Mouse (Mus musculus) liver, adult 2 months (tissue): ENCODE data around the gene Eps8. TPM values are rescaled to one million over a fixed set of nuclear protein-coding genes. Genes with fewer than 3 reads are reported as not detected.

Source experiments
- DNase-seq: peaks from one replicate; pipeline ENCODE4 v3.0.0-alpha.2; 2011; ENCODE audit warnings: low read depth, low spot score; ENCODE audit errors: extremely low read depth
- H3K27ac ChIP-seq: fragments of 200-500 bp; replicated peaks from 2 replicates; pipeline ENCODE4 v1.5.1; 2012; ENCODE audit warnings: low read depth, mild to moderate bottlenecking, control low read depth, inconsistent platforms, low read length; ENCODE audit not compliant: insufficient read depth
- H3K27me3 ChIP-seq: fragments of 200-500 bp; 2 replicates; pipeline ENCODE4 v1.6.1; 2012; ENCODE audit warnings: mild to moderate bottlenecking, moderate library complexity, low read length, inconsistent platforms; ENCODE audit not compliant: control insufficient read depth, insufficient read depth
- H3K36me3 ChIP-seq: fragments of 200-500 bp; 2 replicates; pipeline ENCODE4 v1.6.1; 2012; ENCODE audit warnings: low read length, inconsistent platforms; ENCODE audit not compliant: control insufficient read depth, insufficient read depth
- H3K4me1 ChIP-seq: fragments of 200-500 bp; 2 replicates; pipeline ENCODE4 v1.6.1; 2011; ENCODE audit warnings: low read length; ENCODE audit not compliant: control insufficient read depth, insufficient read depth
- H3K4me3 ChIP-seq: fragments of 200-500 bp; 2 replicates; pipeline ENCODE4 v1.5.1; 2011; ENCODE audit warnings: low read depth, mild to moderate bottlenecking, control low read depth, low read length, moderate library complexity; ENCODE audit not compliant: insufficient read depth
- H3K79me2 ChIP-seq: fragments of 200-500 bp; 2 replicates; pipeline ENCODE4 v1.6.1; 2012; ENCODE audit warnings: inconsistent platforms, mild to moderate bottlenecking, low read length, moderate library complexity; ENCODE audit not compliant: control insufficient read depth, insufficient read depth
- H3K9ac ChIP-seq: fragments of 200-500 bp; 2 replicates; pipeline ENCODE4 v1.6.1; 2012; ENCODE audit warnings: low read depth, mild to moderate bottlenecking, control low read depth, inconsistent platforms, low read length
- CTCF ChIP-seq: fragments of 200-500 bp; IDR thresholded peaks from 2 replicates; pipeline ENCODE4 v1.5.1; 2011; ENCODE audit warnings: low read depth, low read length, control low read depth
- POLR2A ChIP-seq: fragments of 200-500 bp; IDR thresholded peaks from 2 replicates; pipeline ENCODE4 v1.6.1; 2011; ENCODE audit warnings: low read length, control low read depth; ENCODE audit not compliant: insufficient read depth; ENCODE audit errors: extremely low read depth
- WGBS: fragments of 180-500 bp; shearing (Covaris S2); methylation state at CpG from one replicate; pipeline ENCODE4 v1.1.7; 2018; 5-methylcytosine and 5-hydroxymethylcytosine counted together
- polyA plus RNA-seq: library from polyadenylated mRNA; depleted of rRNA; stranded (reverse); fragments of >200 nt; gene quantifications from 2 replicates; pipeline ENCODE4 v1.2.3, GENCODE M21; 2012
- total RNA-seq: library from RNA; depleted of rRNA; stranded (reverse); fragments of >200 nt; gene quantifications from 2 replicates; pipeline ENCODE4 v1.2.3, GENCODE M21; 2014

Gene Eps8
- total and polyA plus RNA-seq, 2 experiments: 0.89 to 2.2 TPM

DNA sequence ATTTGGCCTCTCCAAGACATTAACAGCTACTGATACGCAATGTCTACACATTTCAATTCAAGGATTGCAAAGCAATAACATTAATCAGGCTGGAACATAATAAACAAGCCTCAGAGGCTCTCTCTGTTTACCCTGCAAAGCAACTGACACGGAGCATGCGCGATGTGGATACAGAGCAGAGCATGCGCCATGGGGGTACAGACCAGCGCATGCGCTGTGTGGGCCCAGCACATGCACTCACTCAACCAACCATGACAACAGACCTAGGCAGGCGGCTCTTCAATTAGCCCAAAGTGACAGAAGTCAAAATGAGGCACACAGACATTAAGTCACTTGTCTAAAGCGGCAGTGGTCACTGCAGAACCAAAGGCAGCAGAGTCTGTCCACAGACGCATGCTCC, 62.1 kb downstream of the Eps8 start:
- H3K9ac ChIP-seq: no peak overlapping the region
- no peaks in the 10 kb centered on the region for H3K4me1 ChIP-seq
- TF ChIP-seq POLR2A (no peak), CTCF (no peak)
- 94% methylated on average over 10 of the region's 10 CpGs for whole genome bisulfite sequencing
- H3K27me3 ChIP-seq: no peaks in the 10 kb centered on the region
- no peak overlapping the region for H3K27ac ChIP-seq
- H3K79me2 ChIP-seq: no peaks in the 10 kb centered on the region
- no peak overlapping the region for H3K4me3 ChIP-seq
- no peaks in the 10 kb centered on the region for H3K36me3 ChIP-seq
- DNase-seq: no peak

GRCm38 (mm10) chr6:137589245-137589618, 65.4 kb downstream of the Eps8 start:
- TF ChIP-seq POLR2A (no peak), CTCF (no peak)
- Histone ChIP-seq H3K9ac (no peak overlapping the region), H3K36me3 (no peaks in the 10 kb centered on the region), H3K79me2 (no peaks in the 10 kb centered on the region), H3K27me3 (no peaks in the 10 kb centered on the region), H3K4me1 (no peaks in the 10 kb centered on the region), H3K4me3 (no peak overlapping the region), H3K27ac (no peak overlapping the region)
- WGBS: 85% methylated on average over 3 of the region's 3 CpGs
- DNase-seq: no peak

DNA sequence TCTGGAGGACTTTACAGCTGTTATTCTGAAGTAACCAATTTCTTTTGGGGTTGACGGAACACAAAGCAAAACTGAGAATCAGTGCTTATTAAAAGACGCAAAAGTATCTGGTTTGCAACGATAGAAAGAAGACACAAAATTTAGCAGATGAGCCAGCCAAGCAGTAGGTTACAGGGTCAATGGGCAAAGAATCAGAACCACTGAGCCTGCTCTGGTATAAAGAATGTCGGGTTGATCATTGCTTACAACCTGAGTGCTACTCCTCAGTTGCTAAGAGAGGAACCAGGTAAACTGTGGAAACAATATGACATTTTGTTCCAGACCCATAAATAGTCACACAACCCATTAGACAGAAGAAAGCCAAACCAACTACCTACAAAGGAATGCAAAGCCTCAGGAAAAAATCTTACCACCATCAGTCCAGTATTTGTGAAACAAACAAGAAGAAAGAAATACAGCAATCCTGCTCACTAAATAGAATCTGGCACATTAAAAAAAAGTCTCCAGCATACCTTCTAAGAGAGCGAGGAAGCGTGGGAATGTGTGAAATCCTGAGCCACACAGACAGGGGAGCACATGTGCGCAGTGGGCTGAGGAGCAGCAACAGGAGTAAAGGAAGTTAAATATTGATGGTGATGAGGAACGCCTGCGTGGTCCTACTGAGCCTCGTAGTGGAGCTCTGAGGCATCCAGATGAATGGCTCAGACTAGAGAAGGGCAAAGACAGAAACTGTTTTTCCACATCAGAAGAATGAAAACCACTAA, 66.0 kb downstream of the Eps8 start:
- Histone ChIP-seq H3K27ac (no peak overlapping the region), H3K9ac (no peak overlapping the region), H3K27me3 (no peaks in the 10 kb centered on the region), H3K4me3 (no peak overlapping the region), H3K79me2 (no peaks in the 10 kb centered on the region), H3K36me3 (no peaks in the 10 kb centered on the region), H3K4me1 (no peaks in the 10 kb centered on the region)
- 80% methylated on average over 10 of the region's 10 CpGs for WGBS
- DNase-seq: no peak
- TF ChIP-seq POLR2A: no peak
- no peak for TF ChIP-seq CTCF

DNA sequence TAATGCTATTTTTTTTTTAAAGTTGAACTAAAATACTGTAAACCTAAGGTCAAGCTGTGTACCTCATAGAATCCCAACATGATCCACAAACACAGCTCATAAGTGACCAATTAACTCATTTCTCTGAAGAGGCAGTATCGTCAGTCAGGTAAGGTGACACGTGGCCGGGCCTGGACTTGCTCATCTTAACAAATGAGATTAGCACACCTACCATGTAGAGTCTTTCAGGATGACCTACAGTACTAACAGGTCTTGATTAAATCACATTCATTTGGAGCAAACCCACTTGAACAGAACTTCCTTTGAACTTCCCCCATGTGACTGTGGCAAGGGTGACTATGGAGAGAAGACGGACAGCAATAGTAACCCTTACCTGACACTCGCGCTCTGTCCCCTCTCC, 66.8 kb downstream of the Eps8 start:
- Histone ChIP-seq H3K36me3 (no peaks in the 10 kb centered on the region), H3K9ac (no peak overlapping the region), H3K79me2 (no peaks in the 10 kb centered on the region), H3K27ac (no peak overlapping the region), H3K27me3 (no peaks in the 10 kb centered on the region), H3K4me3 (no peak overlapping the region), H3K4me1 (no peaks in the 10 kb centered on the region)
- TF ChIP-seq POLR2A (no peak), CTCF (no peak)
- no peak for DNase-seq
- 75% methylated on average over 6 of the region's 6 CpGs for whole genome bisulfite sequencing

DNA sequence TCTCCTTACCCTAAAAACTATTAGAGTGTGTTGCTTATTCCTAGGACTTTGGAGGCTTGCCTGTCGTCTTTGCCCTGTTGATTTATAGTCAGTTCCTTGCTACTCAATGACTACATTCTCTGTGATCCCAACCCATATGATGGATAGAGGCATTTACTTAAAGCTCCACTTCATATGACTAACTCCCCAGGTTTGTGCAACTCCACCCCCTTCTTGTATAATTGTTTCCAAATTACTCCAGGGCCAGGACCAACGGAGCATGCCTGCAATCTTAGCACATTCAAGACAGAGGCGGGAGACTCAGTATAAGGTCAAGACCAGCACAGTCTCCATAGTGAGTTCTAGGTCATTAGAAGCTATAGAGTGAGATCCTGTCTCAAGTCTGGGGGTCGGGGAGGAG, 69.4 kb downstream of the Eps8 start:
- Histone ChIP-seq H3K4me1 (no peaks in the 10 kb centered on the region), H3K79me2 (no peaks in the 10 kb centered on the region), H3K27ac (no peak overlapping the region), H3K4me3 (no peak overlapping the region), H3K36me3 (no peaks in the 10 kb centered on the region), H3K9ac (no peak overlapping the region), H3K27me3 (no peaks in the 10 kb centered on the region)
- TF ChIP-seq POLR2A (no peak), CTCF (no peak)
- WGBS: 79% methylated on average over 4 of the region's 4 CpGs
- no peak for DNase-seq

GRCm38 (mm10) chr6:137583056-137583455, 71.6 kb downstream of the Eps8 start:
- no peaks in the 10 kb centered on the region for H3K36me3 ChIP-seq
- H3K4me1 ChIP-seq: no peaks in the 10 kb centered on the region
- TF ChIP-seq POLR2A: no peak
- TF ChIP-seq CTCF: no peak
- H3K27ac ChIP-seq: no peak overlapping the region
- no peaks in the 10 kb centered on the region for H3K27me3 ChIP-seq
- H3K9ac ChIP-seq: no peak overlapping the region
- DNase-seq: no peak
- WGBS: 89% methylated on average over 5 of the region's 5 CpGs
- H3K4me3 ChIP-seq: no peak overlapping the region
- H3K79me2 ChIP-seq: no peaks in the 10 kb centered on the region
